ENCODE assay signal across 14 mouse cellular contexts in genomic region chr14:46914356-46914755, GRCm38 (mm10). TPM values are rescaled to one million over a fixed set of nuclear protein-coding genes. Genes with fewer than 3 reads are reported as not detected.
DNase-seq lines count a peak whose midpoint lies in the region; ATAC-seq and TF ChIP-seq lines count a peak whose summit lies in the region.
"Had no signal": no experiment of that assay in that cellular context is flagged by ENCODE, and none has a peak within 500 bp of the region (broad histone marks: within the 10 kb centered on the region; RNA-seq: fewer than 3 reads in every experiment).

No protein-coding gene starts in this region.

- H3K4me2 ChIP-seq in intestine, embryonic 15.5 days (replicated peaks) = no peak overlapping the region
- H3K4me2 ChIP-seq: midbrain, embryonic 12.5 days had no signal

- DNase-seq in adrenal gland, postnatal 10 days = peak; percentile 53
- DNase-seq in adrenal gland, adult 18-20 months (ENCODE audit: low spot score in 2 of 2) = no peak
- DNase-seq in kidney, adult 2 months = peak; percentile 44
- DNase-seq in kidney, adult 8-10 months = no peak
- DNase-seq in testis, postnatal 10 days (ENCODE audit: low spot score) = peak; percentile 31
- no peak for DNase-seq in testis, postnatal 14 days (ENCODE audit: low spot score)
- DNase-seq: gastrocnemius, postnatal 25 days; liver, postnatal 0 days; right cerebral cortex, postnatal 4 days had no signal

- no peak overlapping the region for H3K9ac ChIP-seq in intestine, embryonic 15.5 days
- H3K9ac ChIP-seq: liver, postnatal 0 days; midbrain, embryonic 12.5 days had no signal

- no peaks in the 10 kb centered on the region for H3K36me3 ChIP-seq in kidney, adult 2 months (ENCODE audit: control insufficient read depth, insufficient read depth, low read length)
- H3K36me3 ChIP-seq in intestine, embryonic 15.5 days = no peaks in the 10 kb centered on the region
- H3K36me3 ChIP-seq: midbrain, embryonic 12.5 days had no signal

- no peak for TF ChIP-seq CTCF in kidney, adult 2 months (conservative IDR thresholded peaks at IDR 0.05; ENCODE audit: insufficient read depth, insufficient read length, low read depth, low read length)

- WGBS in kidney, adult 2 months = 54% methylated on average over 6 of the region's 6 CpGs
- WGBS in intestine, embryonic 15.5 days = 70% methylated on average over 6 of the region's 6 CpGs

- H3K9me3 ChIP-seq in intestine, embryonic 15.5 days = no peaks in the 10 kb centered on the region
- H3K9me3 ChIP-seq: midbrain, embryonic 12.5 days had no signal

- H3K27ac ChIP-seq in kidney, adult 2 months (ENCODE audit: insufficient read depth, low read depth, low read length) = no peak overlapping the region
- no peak overlapping the region for H3K27ac ChIP-seq in intestine, embryonic 15.5 days
- H3K27ac ChIP-seq: midbrain, embryonic 12.5 days had no signal

- H3K4me1 ChIP-seq in kidney, adult 2 months (ENCODE audit: control insufficient read depth, insufficient read depth, low read length) = peaks cover 6% of the 10 kb centered on the region; the same call in 1 of the 2 replicates
- no peaks in the 10 kb centered on the region for H3K4me1 ChIP-seq in intestine, embryonic 15.5 days (replicated peaks)
- H3K4me1 ChIP-seq: midbrain, embryonic 12.5 days had no signal

- TF ChIP-seq POLR2A in kidney, adult 2 months (IDR thresholded peaks at IDR 0.05; ENCODE audit: low read depth, low read length) = no peak

- no peaks in the 10 kb centered on the region for H3K27me3 ChIP-seq in kidney, adult 2 months (replicated peaks; ENCODE audit: control insufficient read depth, insufficient read depth, low read length)
- H3K27me3 ChIP-seq in intestine, embryonic 15.5 days (replicated peaks) = no peaks in the 10 kb centered on the region
- H3K27me3 ChIP-seq: midbrain, embryonic 12.5 days had no signal

- H3K4me3 ChIP-seq in kidney, adult 2 months (ENCODE audit: insufficient read depth, low read depth, low read length) = no peak overlapping the region
- no peak overlapping the region for H3K4me3 ChIP-seq in intestine, embryonic 15.5 days (replicated peaks)
- H3K4me3 ChIP-seq: midbrain, embryonic 12.5 days had no signal

- ATAC-seq in intestine, embryonic 15.5 days = no peak
- ATAC-seq in inflammation-experienced regulatory T-cells, adult 6 months = no peak
- ATAC-seq: activated CD4-positive, CD25-positive, alpha-beta regulatory T cell, adult 4 months; hindbrain, embryonic 16.5 days; liver, postnatal 0 days had no signal

RNA-seq across cellular contexts. Expression of gene Samd4, which starts 31.7 kb away (rescaled TPM):
- 10 to 100 TPM; 14.3 to 18.6 TPM for total RNA-seq in adrenal gland, postnatal 10 days (2021)
- total RNA-seq in adrenal gland, adult 18-20 months (2021) = 10 to 100 TPM; 18.5 to 22.4 TPM
- 3.9 and 4.6 TPM in 2 replicates for polyA plus RNA-seq in kidney, adult 2 months (2012; rRNA removed)
- polyA plus RNA-seq in intestine, embryonic 15.5 days (2015; fragmentation: Nextera tagmentation; extraction: Ambion mirVana) = 5.2 and 5.4 TPM in 2 replicates
- not detected for polyA plus RNA-seq in inflammation-experienced regulatory T-cells, adult 6 months (2017; shearing (Covaris generic))

Comparison
In these comparisons a context has a peak if more than half of its experiments do, and no peak if none do; other contexts are left out.
1. DNase-seq: peak in adrenal gland, postnatal 10 days (single experiment), kidney, adult 2 months (single experiment) and testis, postnatal 10 days (single experiment); none in adrenal gland, adult 18-20 months (0 of 2), kidney, adult 8-10 months (0 of 2) and testis, postnatal 14 days (single experiment).